Comparison of ENCODE assay signal across 19 mouse cellular contexts in the genomic region with DNA sequence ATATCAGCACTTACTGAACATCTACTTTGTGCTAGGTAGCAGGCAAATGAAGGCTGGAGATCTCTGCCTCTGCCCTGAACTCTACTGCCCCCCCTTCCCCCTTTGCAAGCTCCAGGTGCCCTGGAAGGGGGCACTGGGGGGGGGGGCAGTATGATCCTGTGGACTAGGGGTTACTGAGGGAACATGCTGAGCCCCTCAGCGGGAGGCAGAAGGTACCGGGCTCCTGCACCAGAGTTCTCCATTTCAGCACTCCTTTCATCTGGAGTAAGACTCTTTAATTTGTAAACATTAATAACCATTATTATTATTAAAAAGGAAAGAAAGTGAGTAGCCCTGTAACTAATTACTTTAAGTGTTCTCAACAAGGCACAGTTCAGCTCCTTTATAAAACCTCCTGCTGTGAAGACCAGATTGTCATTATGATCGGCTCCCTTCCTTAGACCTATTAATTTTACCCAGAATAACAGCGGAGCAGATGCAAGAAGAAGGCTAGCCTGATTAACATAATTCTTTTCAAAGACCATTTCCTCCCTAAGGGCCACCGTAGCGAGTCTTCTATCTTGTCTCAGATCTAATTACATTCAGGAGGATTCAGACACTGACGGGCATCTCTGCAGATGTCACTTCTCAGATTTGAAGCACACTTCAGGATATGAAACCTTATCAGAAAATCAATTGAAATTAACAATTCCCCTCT. TPM values are rescaled to one million over a fixed set of nuclear protein-coding genes. Genes with fewer than 3 reads are reported as not detected.
DNase-seq lines count a peak whose midpoint lies in the region; ATAC-seq lines count a peak whose summit lies in the region.
"Had no signal": no experiment of that assay in that cellular context is flagged by ENCODE, and none has a peak within 500 bp of the region (broad histone marks: within the 10 kb centered on the region; RNA-seq: fewer than 3 reads in every experiment).

No protein-coding gene starts in this region.

- H3K27ac ChIP-seq in embryonic facial prominence, embryonic 11.5 days (replicated peaks; ENCODE audit: low read depth, low read length): no peak overlapping the region
- H3K27ac ChIP-seq in embryonic facial prominence, embryonic 10.5 days (replicated peaks): no peak overlapping the region
- H3K27ac ChIP-seq in neural tube, embryonic 13.5 days (replicated peaks): 0 out of 2 replicates have a peak overlapping the region, but pooled peaks have one; percentile 43
- peak overlapping the region; percentile 69 for H3K27ac ChIP-seq in midbrain, embryonic 13.5 days
- H3K27ac ChIP-seq: limb, embryonic 12.5 days; liver, embryonic 13.5 days; lung, embryonic 15.5 days; macrophage had no signal

- WGBS in embryonic facial prominence, embryonic 11.5 days: 37% methylated on average over 7 of the region's 7 CpGs
- WGBS in embryonic facial prominence, embryonic 10.5 days: 39% methylated on average over 7 of the region's 7 CpGs
- WGBS in neural tube, embryonic 13.5 days: 23% methylated on average over 7 of the region's 7 CpGs
- WGBS in midbrain, embryonic 13.5 days: 10% methylated on average over 7 of the region's 7 CpGs

- no peak overlapping the region for H3K4me2 ChIP-seq in embryonic facial prominence, embryonic 11.5 days (ENCODE audit: low read depth, low read length)
- H3K4me2 ChIP-seq in neural tube, embryonic 13.5 days: no peak overlapping the region
- no peak overlapping the region for H3K4me2 ChIP-seq in midbrain, embryonic 13.5 days (replicated peaks)
- H3K4me2 ChIP-seq: heart, embryonic 11.5 days; limb, embryonic 12.5 days; liver, embryonic 13.5 days; lung, embryonic 15.5 days had no signal

- H3K4me3 ChIP-seq in embryonic facial prominence, embryonic 11.5 days (ENCODE audit: low read depth, low read length): no peak overlapping the region
- H3K4me3 ChIP-seq in embryonic facial prominence, embryonic 10.5 days: no peak overlapping the region
- no peak overlapping the region for H3K4me3 ChIP-seq in neural tube, embryonic 13.5 days
- H3K4me3 ChIP-seq in midbrain, embryonic 13.5 days (replicated peaks): no peak overlapping the region
- H3K4me3 ChIP-seq: limb, embryonic 12.5 days; liver, embryonic 13.5 days; lung, embryonic 15.5 days had no signal

- H3K27me3 ChIP-seq in embryonic facial prominence, embryonic 11.5 days (ENCODE audit: control insufficient read depth, insufficient read depth, low read length): no peaks in the 10 kb centered on the region
- H3K27me3 ChIP-seq in embryonic facial prominence, embryonic 10.5 days (replicated peaks; ENCODE audit: low read depth, poor library complexity, severe bottlenecking): no peaks in the 10 kb centered on the region
- no peaks in the 10 kb centered on the region for H3K27me3 ChIP-seq in neural tube, embryonic 13.5 days
- H3K27me3 ChIP-seq in midbrain, embryonic 13.5 days: no peaks in the 10 kb centered on the region
- H3K27me3 ChIP-seq: CH12.LX; limb, embryonic 12.5 days; liver, embryonic 13.5 days; lung, embryonic 15.5 days had no signal

- H3K36me3 ChIP-seq in embryonic facial prominence, embryonic 11.5 days (replicated peaks; ENCODE audit: control insufficient read depth, insufficient read depth, low read depth, low read length): no peaks in the 10 kb centered on the region
- no peaks in the 10 kb centered on the region for H3K36me3 ChIP-seq in embryonic facial prominence, embryonic 10.5 days (replicated peaks)
- no peaks in the 10 kb centered on the region for H3K36me3 ChIP-seq in neural tube, embryonic 13.5 days
- no peaks in the 10 kb centered on the region for H3K36me3 ChIP-seq in midbrain, embryonic 13.5 days
- H3K36me3 ChIP-seq: limb, embryonic 12.5 days; liver, embryonic 13.5 days; lung, embryonic 15.5 days had no signal

- DNase-seq in embryonic facial prominence, embryonic 11.5 days (ENCODE audit: low spot score): peak; percentile 2
- DNase-seq in embryonic facial prominence, embryonic 10.5 days (ENCODE audit: low spot score): no peak
- no peak for DNase-seq in neural tube, embryonic 10.5 days (ENCODE audit: extremely low spot score, low spot score)
- DNase-seq in adrenal gland, postnatal 25 days: no peak
- no peak for DNase-seq in spleen, adult 12 weeks (ENCODE audit: low spot score)
- no peak for DNase-seq in right cerebral cortex, postnatal 36 days (ENCODE audit: low spot score in 2 of 2)
- DNase-seq: adrenal gland, postnatal 10 days; cerebellum, adult 9-10 months; heart, postnatal 4 days; liver, embryonic 13.5 days; thymus, adult 18-20 months had no signal

- H3K9ac ChIP-seq in embryonic facial prominence, embryonic 11.5 days (replicated peaks; ENCODE audit: low read length): no peak overlapping the region
- no peak overlapping the region for H3K9ac ChIP-seq in neural tube, embryonic 13.5 days
- no peak overlapping the region for H3K9ac ChIP-seq in midbrain, embryonic 13.5 days (replicated peaks)
- H3K9ac ChIP-seq: limb, embryonic 12.5 days; liver, embryonic 13.5 days; lung, embryonic 15.5 days had no signal

- H3K4me1 ChIP-seq in embryonic facial prominence, embryonic 11.5 days (ENCODE audit: control insufficient read depth, insufficient read depth, low read length): no peaks in the 10 kb centered on the region
- H3K4me1 ChIP-seq in embryonic facial prominence, embryonic 10.5 days: peaks cover 19% of the 10 kb centered on the region
- H3K4me1 ChIP-seq in neural tube, embryonic 13.5 days (replicated peaks): peaks cover 37% of the 10 kb centered on the region
- H3K4me1 ChIP-seq in midbrain, embryonic 13.5 days (replicated peaks): peaks cover 39% of the 10 kb centered on the region
- H3K4me1 ChIP-seq: lung, embryonic 15.5 days had no signal

- no peaks in the 10 kb centered on the region for H3K9me3 ChIP-seq in embryonic facial prominence, embryonic 11.5 days (replicated peaks; ENCODE audit: control insufficient read depth, low read length)
- no peaks in the 10 kb centered on the region for H3K9me3 ChIP-seq in embryonic facial prominence, embryonic 10.5 days
- H3K9me3 ChIP-seq in neural tube, embryonic 13.5 days: no peaks in the 10 kb centered on the region
- no peaks in the 10 kb centered on the region for H3K9me3 ChIP-seq in midbrain, embryonic 13.5 days
- H3K9me3 ChIP-seq: limb, embryonic 12.5 days; liver, embryonic 13.5 days; lung, embryonic 15.5 days had no signal

- ATAC-seq in embryonic facial prominence, embryonic 11.5 days (replicated peaks; ENCODE audit: insufficient number of reproducible peaks, low FRiP score, low TSS enrichment, low read depth): no peak
- 0 out of 2 replicates have a peak, but pooled peaks have one; percentile 41 for ATAC-seq in neural tube, embryonic 13.5 days (ENCODE audit: low read depth)
- peak; percentile 84 for ATAC-seq in midbrain, embryonic 13.5 days
- ATAC-seq: intestine, postnatal 0 days had no signal

RNA-seq across cellular contexts. Expression of gene Nxpe4, which starts 21.0 kb away (rescaled TPM):
- 8.6 and 9.6 TPM in 2 replicates for polyA plus RNA-seq in embryonic facial prominence, embryonic 11.5 days (2014; fragmentation: Nextera tagmentation; extraction: Ambion mirVana)
- polyA plus RNA-seq in embryonic facial prominence, embryonic 10.5 days (2016; fragmentation: Nextera tagmentation; extraction: Ambion mirVana): 4.1 and 5.9 TPM in 2 replicates
- 6.5 and 7.2 TPM in 2 replicates for polyA plus RNA-seq in neural tube, embryonic 13.5 days (2015; fragmentation: Nextera tagmentation; extraction: Ambion mirVana)
- polyA plus RNA-seq in midbrain, embryonic 13.5 days (2015; fragmentation: Nextera tagmentation; extraction: Ambion mirVana): 6.4 and 7.0 TPM in 2 replicates
- 2.9 and 5.9 TPM in 2 replicates for total RNA-seq in adrenal gland, postnatal 25 days (2021)

Comparison
In these comparisons a context has a peak if more than half of its experiments do, and no peak if none do; other contexts are left out.
1. H3K27ac ChIP-seq: peak in neural tube, embryonic 13.5 days (single experiment) and midbrain, embryonic 13.5 days (single experiment); none in embryonic facial prominence, embryonic 11.5 days (single experiment) and embryonic facial prominence, embryonic 10.5 days (single experiment).